Mouse (Mus musculus) c-Kit-negative CD71-positive TER-119-positive erythroid progenitor cells, embryonic 14.5 days (primary cell): Measurements from ENCODE around the gene Znhit6.

Experiments used
- DNase-seq: peaks from one replicate; pipeline ENCODE4 v3.0.0-alpha.2; 2013; ENCODE audit warnings: low read depth, low spot score

Znhit6 gene

GRCm38 (mm10) chr3:145602410-145603206 lies 26.6 kb downstream of the Znhit6 start:
- no peak for DNase-seq

GRCm38 (mm10) chr3:145605437-145606123 lies 29.6 kb downstream of the Znhit6 start:
- DNase-seq = no peak

GRCm38 (mm10) chr3:145608320-145608719 lies 32.3 kb downstream of the Znhit6 start:
- no peak for DNase-seq

- DNase-seq = no peak
These were observed 36.7 kb downstream of the Znhit6 start for GRCm38 (mm10) chr3:145612662-145613061.

- DNase-seq = no peak
These were observed 37.2 kb downstream of the Znhit6 start for GRCm38 (mm10) chr3:145613234-145613633.

- no peak for DNase-seq
These were observed 38.5 kb downstream of the Znhit6 start for GRCm38 (mm10) chr3:145614362-145615115.

GRCm38 (mm10) chr3:145618299-145618698 lies 42.3 kb downstream of the Znhit6 start:
- DNase-seq = no peak

GRCm38 (mm10) chr3:145619621-145620365 lies 43.8 kb downstream of the Znhit6 start:
- DNase-seq = no peak

- DNase-seq = no peak
These were observed 45.2 kb downstream of the Znhit6 start for GRCm38 (mm10) chr3:145621209-145621608.

- DNase-seq = no peak
These were observed 47.0 kb downstream of the Znhit6 start for GRCm38 (mm10) chr3:145623047-145623446.

GRCm38 (mm10) chr3:145624786-145625185 lies 48.8 kb downstream of the Znhit6 start:
- no peak for DNase-seq

- no peak for DNase-seq
These were observed 49.5 kb downstream of the Znhit6 start for GRCm38 (mm10) chr3:145625546-145625945.

- no peak for DNase-seq
These were observed 50.1 kb downstream of the Znhit6 start for GRCm38 (mm10) chr3:145626063-145626462.

- no peak for DNase-seq
These were observed 51.8 kb downstream of the Znhit6 start for GRCm38 (mm10) chr3:145627830-145628229.

- no peak for DNase-seq
These were observed 52.6 kb downstream of the Znhit6 start for GRCm38 (mm10) chr3:145628643-145629042.

- no peak for DNase-seq
These were observed 56.9 kb downstream of the Znhit6 start for GRCm38 (mm10) chr3:145632888-145633287.

- no peak for DNase-seq
These were observed 58.2 kb downstream of the Znhit6 start for GRCm38 (mm10) chr3:145634002-145634710.

- no peak for DNase-seq
These were observed 64.2 kb downstream of the Znhit6 start for GRCm38 (mm10) chr3:145640170-145640569.

GRCm38 (mm10) chr3:145640583-145640982 lies 64.6 kb downstream of the Znhit6 start:
- no peak for DNase-seq

GRCm38 (mm10) chr3:145641036-145641685 lies 65.2 kb downstream of the Znhit6 start:
- DNase-seq = no peak
